Mouse (Mus musculus) macrophage (primary cell): Measurements from ENCODE around the gene 2310007B03Rik. TPM values are rescaled to one million over a fixed set of nuclear protein-coding genes. Genes with fewer than 3 reads are reported as not detected.
"Not testable (repeated sequence)": the region's sequence is repeated elsewhere in the genome, so short reads cannot be mapped to it uniquely, and the experiment has no call there.

Experiments
- H3K27ac ChIP-seq: fragments of 350-480 bp; formaldehyde crosslinking; 2 replicates; pipeline ENCODE4 v1.9.0; 2021
- H3K36me3 ChIP-seq: fragments of 350-480 bp; formaldehyde crosslinking; 2 replicates; pipeline ENCODE4 v1.9.0; 2021; ENCODE audit errors: inconsistent target
- H3K4me3 ChIP-seq: fragments of 350-480 bp; formaldehyde crosslinking; 2 replicates; pipeline ENCODE4 v1.9.0; 2021; ENCODE audit errors: inconsistent target
- H3K79me2 ChIP-seq: fragments of 350-480 bp; formaldehyde crosslinking; 2 replicates; pipeline ENCODE4 v1.9.0; 2021; ENCODE audit errors: inconsistent target
- WGBS: methylation state at CpG from one replicate; pipeline ENCODE4 v1.1.7; 2026; ENCODE audit warnings: inconsistent platforms; ENCODE audit not compliant: missing documents; 5-methylcytosine and 5-hydroxymethylcytosine counted together
- polyA plus RNA-seq: library from polyadenylated mRNA; stranded (reverse); fragments of 250-400 nt; gene quantifications from 3 replicates; pipeline ENCODE4 v1.2.4, GENCODE M21; 2018; ENCODE audit warnings: inconsistent platforms
- total RNA-seq, 78 experiments: library from RNA; depleted of rRNA; stranded (reverse); fragments of 250-400 nt; gene quantifications; 1 replicate in 9 of 78; 2 replicates in 24 of 78; 3 replicates in 43 of 78; 4 replicates in 2 of 78; pipeline ENCODE4 v1.2.4; 2018; ENCODE audit warnings: inconsistent platforms in 56 of 78

The 2310007B03Rik gene
- total RNA-seq (2018; cell fraction: chromatin; rRNA removed), result not detected
- not detected for total RNA-seq (2018; cell fraction: cytosol; rRNA removed)
- not detected for total RNA-seq (2018; cell fraction: nucleus; rRNA removed)
- polyA plus RNA-seq, result not detected in 3 replicates

DNA sequence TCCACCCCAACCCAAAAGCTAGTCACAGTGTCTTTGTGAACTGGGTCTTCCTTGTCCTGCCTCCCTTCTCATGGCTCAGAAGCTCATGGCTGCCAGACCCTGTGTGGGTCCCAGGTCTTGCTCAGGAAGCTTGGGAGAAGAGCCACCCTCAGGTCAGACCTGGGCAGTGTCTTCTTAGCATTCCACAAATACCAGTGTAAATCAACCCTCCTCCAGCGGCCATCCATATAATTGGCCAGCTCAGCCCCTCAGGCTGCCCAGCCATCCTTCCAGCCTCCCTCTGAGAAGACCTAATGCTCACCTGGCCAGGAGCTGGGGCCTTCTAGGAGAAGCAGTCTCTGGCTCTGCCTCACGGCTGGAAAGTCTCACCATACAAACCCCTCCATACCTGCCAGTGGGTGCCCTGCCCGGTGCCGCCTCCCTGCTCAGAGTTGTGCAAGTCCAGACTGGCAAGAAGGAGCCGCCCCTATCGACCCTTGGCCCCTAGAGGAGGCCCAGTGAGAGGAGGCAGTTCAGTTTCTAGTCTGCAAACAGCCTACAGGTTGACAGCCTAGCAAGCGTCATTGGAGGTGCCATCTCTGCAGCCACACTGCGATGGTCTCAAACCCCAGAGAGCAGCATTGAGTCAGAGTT is at the start of gene 2310007B03Rik:
Gene 2310007B03Rik, minus strand, starts transcription at position 448 of the 633 bp plus-strand sequence.
- no peak within 1 kb of the TSS for H3K4me3 ChIP-seq
- no peak within 1 kb of the TSS for H3K27ac ChIP-seq
- H3K79me2 ChIP-seq, result no peaks in the 10 kb centered on the region
- H3K36me3 ChIP-seq, result no peaks in the 10 kb centered on the region
- WGBS, result 79% methylated on average over 8 of the region's 8 CpGs

DNA sequence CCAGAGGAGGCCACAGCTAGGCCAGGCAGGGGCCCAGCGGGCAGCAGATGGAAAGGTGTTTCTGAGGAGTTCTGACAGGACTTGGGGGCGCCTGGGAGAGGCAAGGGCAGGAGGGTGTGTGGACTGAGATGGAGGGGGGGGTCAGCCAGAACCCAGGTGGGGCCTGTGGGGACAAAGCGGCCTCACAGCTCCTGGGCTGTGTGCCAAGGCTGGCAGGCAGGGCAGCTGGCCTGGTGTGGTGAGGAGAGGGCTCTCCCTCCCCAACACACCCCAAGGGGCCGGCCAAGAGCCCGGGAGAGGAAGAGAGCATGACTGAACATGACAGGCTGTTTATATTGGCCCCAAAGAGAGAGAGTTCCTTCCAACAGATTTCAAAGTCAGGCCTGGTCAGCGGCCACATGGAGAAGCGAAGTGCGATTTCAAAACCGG is 49.5 kb upstream of the 2310007B03Rik start:
- Histone ChIP-seq H3K79me2 (no peaks in the 10 kb centered on the region), H3K4me3 (no peak overlapping the region), H3K36me3 (no peaks in the 10 kb centered on the region), H3K27ac (no peak overlapping the region)
- 8% methylated on average over 9 of the region's 9 CpGs for WGBS

DNA sequence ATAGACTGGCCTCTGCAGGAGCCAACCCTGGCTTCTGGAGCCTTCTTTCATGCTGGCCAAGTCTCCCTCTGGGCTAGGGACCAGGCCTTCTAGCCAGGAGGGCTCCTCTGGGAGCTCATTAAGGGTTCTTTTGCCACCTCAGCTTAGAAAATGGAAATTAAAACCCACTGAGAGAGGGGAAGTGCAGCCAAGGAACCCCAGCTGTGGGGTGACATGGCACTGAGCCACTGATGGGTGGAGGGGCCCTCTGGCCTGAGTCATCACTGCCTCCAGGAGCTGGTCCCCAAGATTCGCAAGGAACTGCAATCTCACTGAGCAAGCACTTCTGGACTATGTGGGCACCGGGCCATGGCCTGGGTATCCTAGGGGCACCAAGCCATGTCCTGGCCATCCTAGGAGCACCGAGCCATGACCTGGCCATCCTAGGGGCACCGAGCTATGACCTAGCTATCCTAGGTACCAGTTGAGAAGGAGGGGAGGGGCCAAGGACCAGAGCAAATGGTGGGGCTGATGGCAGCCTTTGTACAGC is 46.9 kb upstream of the 2310007B03Rik start:
- Histone ChIP-seq H3K27ac (no peak overlapping the region), H3K79me2 (no peaks in the 10 kb centered on the region), H3K4me3 (no peak overlapping the region), H3K36me3 (no peaks in the 10 kb centered on the region)
- WGBS, result 72% methylated on average over 4 of the region's 4 CpGs

DNA sequence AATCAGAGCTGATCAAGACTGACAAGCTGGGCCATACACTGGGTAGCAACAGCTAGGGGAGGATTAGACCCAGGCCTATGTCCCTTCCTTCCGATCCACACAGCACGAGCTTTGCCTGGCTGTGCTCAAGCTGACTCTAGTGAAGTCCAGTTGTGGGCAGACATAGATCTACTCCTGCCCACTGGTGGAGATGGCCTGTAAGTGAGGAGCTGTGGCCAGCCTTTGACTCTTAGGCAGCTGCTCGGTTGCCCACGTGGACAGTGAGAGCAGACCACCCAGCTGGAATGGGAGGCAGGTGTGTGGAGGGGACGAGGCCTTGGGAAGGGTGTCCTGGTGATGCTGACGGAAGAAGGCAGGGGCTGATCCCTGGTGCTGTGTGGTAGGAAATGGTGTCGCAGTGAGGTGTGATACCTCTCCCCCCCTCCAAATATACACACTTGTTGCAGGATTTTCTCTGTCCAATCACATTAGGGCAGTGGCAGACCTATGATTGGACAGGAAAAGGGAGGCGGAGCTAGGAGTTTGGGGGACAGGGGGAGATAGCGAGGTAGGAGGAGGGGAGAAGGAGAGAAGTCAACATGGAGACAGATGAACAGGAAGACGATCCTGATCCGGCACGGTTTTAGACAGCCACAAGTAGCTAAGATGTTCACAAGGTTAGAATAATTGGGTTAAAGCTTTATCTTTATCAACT is 45.7 kb upstream of the 2310007B03Rik start:
- H3K36me3 ChIP-seq, result no peaks in the 10 kb centered on the region

DNA sequence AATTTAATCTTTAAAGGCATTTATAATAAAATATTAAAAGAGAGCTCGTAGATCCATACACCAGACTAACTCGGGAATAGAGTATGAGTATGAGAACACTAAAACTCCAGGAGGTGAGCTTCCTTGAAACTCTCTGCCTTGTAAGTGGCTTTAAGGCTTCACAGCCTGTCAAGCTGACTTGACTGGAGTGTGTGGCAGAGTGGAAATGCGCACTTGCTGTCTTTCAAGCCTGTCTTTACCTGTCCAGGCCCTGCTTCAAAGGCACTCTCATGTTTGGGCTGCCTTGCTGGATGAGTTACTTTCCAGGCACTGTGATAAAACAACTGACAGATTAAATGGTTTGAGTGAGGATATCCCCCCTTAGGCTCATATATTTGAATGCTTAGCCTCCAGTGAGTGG is 37.2 kb upstream of the 2310007B03Rik start:
- 76% methylated on average over 3 of the region's 3 CpGs for WGBS

More for the DNA sequence above, 45.7 kb upstream of the 2310007B03Rik start:
- WGBS, result 86% methylated on average over 10 of the region's 12 CpGs
- Histone ChIP-seq H3K79me2 (no peaks in the 10 kb centered on the region), H3K4me3 (no peak overlapping the region), H3K27ac (no peak overlapping the region)

DNA sequence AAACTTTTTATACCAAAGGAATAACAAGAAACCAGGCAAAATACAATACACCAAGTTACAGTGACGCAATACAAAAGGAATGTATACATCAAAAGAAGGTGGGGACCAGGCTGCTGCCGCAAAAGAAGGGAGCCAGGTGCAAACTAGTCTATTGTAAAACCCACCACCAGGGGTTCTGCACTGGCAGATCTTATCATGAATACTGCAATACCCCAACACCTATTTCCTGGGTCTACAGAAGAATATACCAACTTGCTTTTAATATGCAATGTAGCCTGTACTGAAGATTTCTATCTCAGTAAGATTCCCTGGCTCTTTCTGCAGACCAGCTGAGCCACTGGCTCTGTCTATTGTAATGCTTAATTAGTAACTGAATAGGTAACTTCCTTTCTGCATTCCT is 36.7 kb upstream of the 2310007B03Rik start:
- H3K79me2 ChIP-seq, H3K27ac ChIP-seq, H3K4me3 ChIP-seq, H3K36me3 ChIP-seq: not testable (repeated sequence)
- WGBS, result 100% methylated on average over 2 of the region's 2 CpGs

More for the DNA sequence above, 37.2 kb upstream of the 2310007B03Rik start:
- Histone ChIP-seq H3K36me3 (no peaks in the 10 kb centered on the region), H3K79me2 (no peaks in the 10 kb centered on the region), H3K4me3 (no peak overlapping the region), H3K27ac (no peak overlapping the region)

DNA sequence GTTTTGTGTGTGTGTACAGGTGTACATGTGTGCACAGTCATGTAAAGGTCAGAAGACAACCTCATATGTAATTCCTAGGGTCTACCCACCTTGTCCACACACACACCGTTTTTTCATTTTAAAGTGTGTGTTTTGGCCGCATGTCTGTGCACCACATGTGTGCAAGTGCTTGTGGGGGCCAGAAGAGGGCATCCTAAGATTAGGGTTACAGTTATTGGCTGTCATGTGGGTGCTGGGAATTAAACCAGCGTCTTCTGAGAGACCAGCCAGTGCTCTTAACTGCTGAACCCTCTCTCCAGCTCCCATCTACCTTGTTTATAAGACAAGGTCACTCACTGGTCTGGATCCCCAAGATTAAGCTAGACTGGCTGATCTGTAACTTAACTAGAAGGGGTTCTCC is 34.2 kb upstream of the 2310007B03Rik start:
- H3K36me3 ChIP-seq, result no peaks in the 10 kb centered on the region
- no peak overlapping the region for H3K4me3 ChIP-seq
- WGBS, result 80% methylated on average over 3 of the region's 3 CpGs
- no peak overlapping the region for H3K27ac ChIP-seq
- no peaks in the 10 kb centered on the region for H3K79me2 ChIP-seq

DNA sequence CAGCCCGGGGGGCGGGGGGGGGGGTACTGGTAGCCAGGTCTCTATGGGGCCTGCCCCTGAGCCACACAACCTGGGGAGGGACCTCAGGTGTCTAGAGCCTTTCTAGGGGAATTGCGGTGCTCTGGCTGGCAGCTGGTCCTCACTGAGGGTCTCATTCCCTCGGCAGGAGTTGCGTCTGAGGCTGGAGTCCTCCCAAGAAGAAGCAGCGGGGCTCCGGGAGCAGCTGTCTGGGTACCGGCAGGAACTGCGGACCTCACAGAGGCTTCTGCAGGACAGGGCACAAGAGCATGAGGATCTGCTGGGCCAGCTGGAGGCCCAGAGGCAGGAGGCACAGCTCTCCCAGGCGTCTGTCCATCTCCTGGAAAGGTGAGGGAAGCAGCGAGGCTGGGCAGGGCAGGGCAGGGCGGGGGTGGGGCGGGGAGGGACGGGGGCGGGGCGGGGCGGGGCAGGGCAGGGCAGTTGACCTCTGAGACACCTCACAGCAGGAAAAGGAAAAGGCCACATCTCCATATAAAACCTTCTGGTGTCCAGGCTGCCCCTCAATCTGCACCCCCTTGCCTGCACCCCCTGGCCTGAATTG is 30.1 kb upstream of the 2310007B03Rik start:
- no peak overlapping the region for H3K27ac ChIP-seq
- no peak overlapping the region for H3K4me3 ChIP-seq
- WGBS, result 27% methylated on average over 10 of the region's 17 CpGs
- H3K79me2 ChIP-seq, result no peaks in the 10 kb centered on the region
- H3K36me3 ChIP-seq, result no peaks in the 10 kb centered on the region

DNA sequence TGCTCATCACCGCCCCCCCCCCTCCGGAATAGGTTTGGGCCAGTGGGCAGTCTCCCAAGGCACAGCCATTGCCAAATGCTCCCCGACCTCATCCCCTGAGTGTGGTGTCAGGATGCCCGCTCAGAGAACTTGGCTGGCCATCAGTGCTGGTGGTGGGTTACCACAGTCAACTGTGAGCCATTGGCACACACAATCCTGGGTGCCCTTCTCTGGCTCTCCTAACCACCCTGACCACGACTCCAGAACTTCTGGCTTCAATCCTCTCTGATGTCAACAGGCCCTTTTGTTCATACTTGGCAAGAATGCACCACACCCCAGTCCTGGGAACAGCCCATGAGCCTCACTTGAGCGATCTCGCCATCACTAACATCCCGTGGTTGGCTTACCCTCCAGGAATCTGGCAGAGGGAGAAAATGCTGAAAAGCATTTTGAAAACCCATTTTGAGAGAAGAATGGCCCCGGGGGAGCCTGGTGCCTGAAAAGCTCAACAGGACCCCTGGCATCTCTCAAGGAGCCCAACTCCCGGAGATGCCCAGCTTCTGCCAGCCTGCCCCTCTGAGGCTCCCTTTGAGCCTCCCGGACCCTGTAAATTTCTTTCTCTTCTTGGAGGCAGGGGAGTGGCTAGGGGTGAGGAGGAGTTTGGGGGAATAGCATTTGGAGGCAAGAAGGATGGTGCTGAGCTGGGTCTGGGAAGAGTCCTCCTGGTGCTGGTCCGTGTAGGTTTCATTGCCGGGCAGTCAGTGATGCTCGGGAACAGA is 23.5 kb upstream of the 2310007B03Rik start:
- Histone ChIP-seq H3K27ac (no peak overlapping the region), H3K4me3 (no peak overlapping the region), H3K79me2 (no peaks in the 10 kb centered on the region), H3K36me3 (no peaks in the 10 kb centered on the region)
- 83% methylated on average over 14 of the region's 14 CpGs for WGBS

DNA sequence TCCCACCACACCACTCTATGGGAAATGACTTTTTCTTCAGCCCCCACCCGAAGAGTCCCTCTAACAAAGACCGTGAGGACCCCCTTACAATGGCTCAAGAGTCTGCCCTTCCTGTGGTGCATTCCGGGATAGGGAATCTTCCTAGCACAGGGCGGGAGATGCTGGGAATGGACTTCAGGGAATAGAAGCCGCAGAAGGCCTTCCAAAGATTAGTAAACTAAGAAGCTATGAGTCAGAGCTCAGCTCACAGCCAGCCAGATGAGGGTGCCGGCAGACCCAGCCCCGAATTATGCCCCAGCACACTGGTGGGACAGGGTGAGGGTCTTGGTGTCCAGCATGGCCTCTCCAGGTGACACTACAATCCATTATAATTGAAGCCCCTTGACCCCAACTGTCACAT is 21.5 kb upstream of the 2310007B03Rik start:
- WGBS, result 86% methylated on average over 7 of the region's 7 CpGs
- Histone ChIP-seq H3K79me2 (no peaks in the 10 kb centered on the region), H3K36me3 (no peaks in the 10 kb centered on the region), H3K27ac (no peak overlapping the region), H3K4me3 (no peak overlapping the region)

DNA sequence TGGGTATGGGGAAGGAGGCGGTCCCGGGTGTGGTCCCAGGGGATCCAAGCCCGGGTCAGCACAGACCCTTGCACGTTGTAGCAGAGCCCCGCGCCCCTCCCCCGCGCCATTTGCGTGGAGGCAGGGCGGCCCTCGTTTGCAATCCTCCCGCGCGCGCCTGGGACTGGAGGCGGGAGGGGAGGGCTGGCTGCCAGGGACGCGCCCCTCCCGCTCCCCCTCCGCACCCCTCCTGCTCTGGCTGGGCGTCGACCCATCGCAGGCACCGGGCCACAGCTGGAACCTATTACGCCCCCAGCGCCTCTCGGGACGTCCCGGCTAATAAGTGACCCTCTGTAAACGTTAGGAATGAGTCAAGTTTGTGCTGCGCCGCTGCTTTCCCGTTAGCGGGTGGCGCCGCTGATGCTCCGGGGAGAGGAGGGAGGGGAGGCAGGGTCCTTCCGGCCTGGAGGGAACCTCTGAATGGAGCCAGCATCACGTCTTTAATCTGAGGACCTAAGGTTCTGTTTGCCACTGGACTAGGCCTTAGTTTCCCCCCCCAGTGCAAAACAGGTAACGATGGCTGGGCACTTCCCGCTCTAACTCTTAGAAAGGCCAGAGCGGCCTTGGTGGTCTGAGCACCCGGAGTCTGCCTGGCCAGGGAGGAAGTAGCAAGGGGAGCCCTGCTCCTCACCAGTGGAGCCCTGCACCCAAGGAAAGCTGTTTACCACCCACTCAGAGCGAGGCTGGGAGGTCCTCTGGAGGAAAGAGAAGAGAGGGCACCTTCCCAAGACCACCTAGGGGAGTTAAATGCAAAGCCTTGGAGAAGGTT is 16.0 kb upstream of the 2310007B03Rik start:
- WGBS, result 5% methylated on average over 40 of the region's 44 CpGs
- H3K27ac ChIP-seq, result no peak overlapping the region
- no peaks in the 10 kb centered on the region for H3K79me2 ChIP-seq
- H3K36me3 ChIP-seq, result no peaks in the 10 kb centered on the region
- H3K4me3 ChIP-seq, result no peak overlapping the region

DNA sequence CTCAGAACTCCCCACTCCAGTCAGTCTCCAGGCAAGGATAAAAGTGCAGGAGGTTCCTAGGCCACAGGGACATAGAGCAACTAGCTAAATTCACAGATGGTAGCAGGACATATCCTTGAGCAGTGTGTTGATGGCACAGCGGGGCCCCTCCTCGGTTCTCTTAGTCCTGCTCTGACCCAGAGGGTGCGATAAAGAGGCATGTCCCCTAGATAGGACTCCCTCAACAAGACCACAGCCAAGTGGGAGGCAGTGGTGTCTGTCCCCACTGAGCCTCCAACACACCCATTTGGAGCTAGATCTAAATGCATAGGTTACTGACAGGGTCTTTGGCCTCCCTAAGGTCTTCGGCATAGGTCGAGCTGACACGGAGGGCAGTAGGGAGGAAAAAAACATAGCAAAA is 15.1 kb upstream of the 2310007B03Rik start:
- H3K27ac ChIP-seq, result no peak overlapping the region
- H3K4me3 ChIP-seq, result no peak overlapping the region
- H3K79me2 ChIP-seq, result no peaks in the 10 kb centered on the region
- WGBS, result 51% methylated on average over 6 of the region's 6 CpGs
- H3K36me3 ChIP-seq, result no peaks in the 10 kb centered on the region

DNA sequence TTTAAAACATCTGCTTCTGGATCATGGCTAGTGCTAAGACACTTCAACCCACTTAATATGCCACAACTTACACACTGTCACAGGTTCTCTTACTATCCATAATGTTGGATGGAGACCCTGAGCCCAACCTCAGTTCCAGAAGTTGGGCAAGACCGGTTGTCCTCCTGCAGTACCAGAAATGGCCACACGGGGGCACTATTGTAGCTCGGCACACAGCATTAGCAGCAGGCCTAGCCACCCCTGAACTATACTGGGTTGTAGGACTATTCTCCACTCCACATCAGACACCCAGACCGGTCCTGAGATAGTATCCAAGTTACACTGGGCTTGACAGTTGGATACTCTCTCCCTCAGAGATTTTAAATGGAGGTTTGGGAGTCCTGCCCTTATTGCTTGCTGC is 13.7 kb upstream of the 2310007B03Rik start:
- no peak overlapping the region for H3K4me3 ChIP-seq
- H3K79me2 ChIP-seq, result no peaks in the 10 kb centered on the region
- no peak overlapping the region for H3K27ac ChIP-seq
- no peaks in the 10 kb centered on the region for H3K36me3 ChIP-seq
- 2% methylated on average over 4 of the region's 4 CpGs for WGBS

DNA sequence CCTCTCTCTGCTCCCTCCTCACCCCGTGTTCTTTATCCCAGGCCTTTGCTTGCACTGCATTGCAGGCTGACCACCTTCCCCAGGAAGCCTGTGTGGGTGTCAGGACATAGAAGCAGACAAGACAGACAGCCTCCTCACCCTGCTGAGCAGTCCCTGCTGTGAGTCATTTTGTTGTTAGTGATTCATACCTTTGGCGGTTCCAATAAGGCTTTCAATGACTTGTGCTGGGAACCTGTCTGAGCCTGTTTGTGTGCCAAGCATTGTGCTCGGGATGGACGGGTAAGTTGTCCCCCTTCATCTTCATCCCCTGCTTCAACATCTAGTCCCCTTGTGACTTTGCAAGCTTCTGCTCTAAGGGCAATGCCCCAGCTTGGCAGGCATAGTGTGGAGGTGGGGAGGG is 12.9 kb upstream of the 2310007B03Rik start:
- WGBS, result 66% methylated on average over 2 of the region's 4 CpGs
- no peak overlapping the region for H3K4me3 ChIP-seq
- no peaks in the 10 kb centered on the region for H3K36me3 ChIP-seq
- no peak overlapping the region for H3K27ac ChIP-seq
- no peaks in the 10 kb centered on the region for H3K79me2 ChIP-seq
